Mouse (Mus musculus): ENCODE results near the gene Medag.

Medag gene

DNA sequence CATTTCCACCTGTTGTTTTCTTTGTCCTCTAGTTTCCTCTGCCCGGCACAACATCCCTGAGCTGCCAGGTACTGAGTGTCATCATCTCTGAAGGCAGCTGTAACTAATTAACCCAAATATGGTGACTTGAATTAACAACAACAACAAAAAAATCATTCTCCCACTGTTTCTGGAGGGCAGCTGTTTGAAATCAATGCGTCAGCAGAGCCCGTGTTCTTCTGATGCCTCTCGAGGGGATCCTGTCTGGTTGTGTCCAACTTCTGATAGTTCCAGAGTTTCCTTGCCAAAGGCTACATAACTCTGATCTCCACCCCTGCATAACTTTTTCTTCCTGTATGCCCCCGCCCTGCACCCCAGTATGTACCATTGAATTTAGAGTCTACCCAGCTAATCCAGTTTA lies 28.9 kb upstream of the Medag start:
- DNase-seq (ENCODE audit: extremely low spot score, low spot score), result no peak

DNA sequence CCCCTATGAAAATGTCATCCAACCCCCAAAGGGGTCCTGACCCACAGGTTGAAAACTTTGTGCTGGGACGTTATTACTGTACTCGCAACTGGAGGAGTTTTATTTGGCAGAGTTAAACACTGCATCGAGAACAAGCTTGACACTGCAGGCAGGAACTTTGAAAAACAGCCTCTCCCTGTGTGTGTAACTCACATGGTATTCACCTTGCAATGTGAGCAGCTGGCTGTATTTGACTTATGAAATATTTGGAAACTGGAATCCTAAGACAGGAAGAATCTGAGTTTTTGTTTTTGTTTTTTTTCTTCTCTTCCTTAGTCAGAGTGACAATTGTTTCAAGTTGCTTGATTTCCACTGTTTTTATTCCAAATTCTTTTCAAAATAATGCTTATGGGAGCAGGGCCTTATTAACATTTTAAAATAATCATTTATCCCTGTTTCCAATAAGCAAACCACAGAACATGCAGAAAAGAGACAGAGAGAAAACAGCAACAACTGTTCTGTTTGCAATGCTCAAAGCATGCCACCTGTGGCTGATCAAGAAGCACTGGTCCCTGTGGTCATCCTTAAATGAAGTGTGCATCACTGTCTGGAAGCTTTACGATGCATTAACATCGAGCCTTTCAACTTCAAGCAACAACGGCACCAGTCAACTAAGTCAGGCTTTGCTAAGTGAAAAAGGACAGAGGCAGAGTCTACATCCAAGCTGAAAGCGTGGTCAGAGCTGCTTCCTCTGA lies 26.2 kb upstream of the Medag start:
- no peak for DNase-seq (ENCODE audit: extremely low spot score, low spot score)

DNA sequence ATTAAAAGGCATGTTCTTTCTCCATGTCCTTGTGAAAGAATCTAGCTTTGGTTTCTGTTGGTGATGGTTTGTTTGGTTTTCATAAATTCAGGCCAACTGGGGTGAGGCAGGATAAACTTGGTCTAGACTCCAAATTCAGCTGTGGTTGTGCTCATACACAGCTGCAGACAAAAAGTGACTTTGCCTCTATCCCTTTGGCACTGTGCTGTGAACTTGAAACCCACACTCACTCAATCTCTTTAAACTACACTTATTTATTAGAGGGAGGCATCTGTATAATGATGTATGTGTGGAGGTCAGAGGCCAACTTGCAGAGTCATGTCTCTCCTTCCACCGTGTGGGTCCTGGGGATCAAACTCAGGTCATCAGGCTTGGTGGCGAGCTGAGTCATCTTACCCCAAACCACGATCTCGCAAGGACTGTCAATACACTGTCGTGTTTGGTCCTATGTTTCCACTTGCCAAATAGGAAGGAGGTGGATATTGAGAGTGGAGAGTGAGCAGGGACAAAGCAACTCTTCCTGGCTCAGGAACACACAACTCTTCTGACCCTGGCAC lies 25.2 kb upstream of the Medag start:
- DNase-seq (ENCODE audit: extremely low spot score, low spot score), result no peak

DNA sequence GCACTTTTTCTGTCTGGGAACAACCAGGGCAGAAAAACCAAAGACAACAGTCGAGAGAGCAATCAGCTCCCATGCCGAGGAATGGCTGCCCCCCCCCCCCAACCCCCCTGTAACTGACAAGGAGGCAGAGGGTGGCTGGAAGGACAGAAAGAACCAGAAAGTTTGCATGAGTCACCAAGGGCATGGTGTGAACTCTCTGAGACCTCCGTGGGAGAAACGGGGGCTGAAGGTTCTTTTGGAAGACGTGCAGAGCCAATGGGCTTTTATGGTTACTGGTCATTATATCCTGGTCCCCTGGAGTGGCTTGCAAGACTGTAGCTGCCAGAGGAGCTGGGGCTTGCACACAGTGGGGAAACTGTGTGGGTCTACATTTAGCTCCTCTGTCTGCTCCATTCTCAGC lies 22.6 kb upstream of the Medag start:
- DNase-seq (ENCODE audit: extremely low spot score, low spot score), result no peak

DNA sequence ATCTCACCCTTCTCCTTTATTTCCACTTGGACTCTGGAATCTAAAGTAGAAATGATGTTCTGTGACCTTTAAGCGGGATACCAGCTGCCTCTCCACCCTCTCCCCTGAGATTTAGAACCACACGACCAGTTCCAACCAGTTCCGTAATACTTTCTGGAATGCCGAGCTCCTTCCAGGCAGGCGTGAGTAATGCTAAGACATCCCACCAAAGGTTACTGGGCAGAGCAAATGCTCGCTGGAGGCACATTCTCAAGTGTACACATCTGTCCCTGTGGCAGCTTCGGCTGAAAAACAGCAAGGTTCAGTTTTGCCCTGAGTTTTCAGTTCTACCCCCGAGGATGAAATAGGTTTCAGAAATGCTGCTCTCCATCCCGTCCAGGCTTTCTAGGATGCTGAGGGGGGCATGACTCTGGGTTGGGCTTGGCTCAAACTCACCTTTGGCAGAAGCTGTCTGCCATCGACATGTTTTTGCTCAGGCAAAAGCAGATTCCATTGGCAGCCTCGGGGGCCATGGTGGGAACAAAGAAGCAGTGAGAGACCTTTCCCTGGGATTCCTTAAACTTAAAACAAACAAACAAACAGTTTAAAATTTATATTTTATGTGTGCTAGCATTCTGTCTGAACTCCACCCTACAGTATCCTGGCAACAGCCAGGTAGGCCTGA lies 21.9 kb upstream of the Medag start:
- no peak for DNase-seq (ENCODE audit: extremely low spot score, low spot score)

DNA sequence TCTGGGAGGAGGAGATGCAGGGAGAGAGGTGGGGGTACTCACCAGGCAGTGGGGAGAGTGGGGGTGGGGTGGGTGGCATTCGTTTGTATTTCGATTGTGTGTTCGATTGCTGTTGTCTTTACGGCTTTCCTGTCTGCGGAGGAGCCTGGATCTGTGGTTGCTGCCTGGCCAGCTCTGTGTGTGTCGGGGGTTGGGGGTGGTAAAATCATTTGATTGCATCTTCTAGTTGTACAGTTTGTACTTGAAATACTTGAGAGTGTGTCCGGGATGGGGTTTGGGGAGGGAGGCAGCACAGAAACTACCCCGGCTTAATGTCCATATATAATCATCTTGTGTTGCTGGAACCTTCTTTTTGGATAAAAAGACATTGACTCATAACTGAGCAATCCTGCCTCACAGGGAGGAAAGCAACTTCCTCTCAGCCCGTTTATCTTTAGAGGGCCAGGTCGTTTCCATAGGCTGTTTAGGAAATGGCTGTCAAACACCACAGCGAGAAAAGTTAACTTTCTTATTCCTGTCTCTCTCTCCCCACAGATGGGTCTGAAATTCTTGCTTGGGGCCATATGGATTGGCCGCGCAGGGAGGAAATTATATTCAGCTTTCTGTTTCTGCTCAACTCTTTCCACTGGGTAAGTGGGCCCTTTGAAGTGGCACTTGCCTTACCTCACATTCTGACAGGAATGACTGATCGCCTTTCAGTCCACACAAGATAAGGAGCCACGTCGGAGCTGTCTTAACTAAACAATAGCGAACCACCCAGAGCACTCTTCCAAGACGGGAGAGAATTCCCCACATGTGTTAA lies 19.8 kb upstream of the Medag start:
- DNase-seq (ENCODE audit: extremely low spot score, low spot score), result no peak

DNA sequence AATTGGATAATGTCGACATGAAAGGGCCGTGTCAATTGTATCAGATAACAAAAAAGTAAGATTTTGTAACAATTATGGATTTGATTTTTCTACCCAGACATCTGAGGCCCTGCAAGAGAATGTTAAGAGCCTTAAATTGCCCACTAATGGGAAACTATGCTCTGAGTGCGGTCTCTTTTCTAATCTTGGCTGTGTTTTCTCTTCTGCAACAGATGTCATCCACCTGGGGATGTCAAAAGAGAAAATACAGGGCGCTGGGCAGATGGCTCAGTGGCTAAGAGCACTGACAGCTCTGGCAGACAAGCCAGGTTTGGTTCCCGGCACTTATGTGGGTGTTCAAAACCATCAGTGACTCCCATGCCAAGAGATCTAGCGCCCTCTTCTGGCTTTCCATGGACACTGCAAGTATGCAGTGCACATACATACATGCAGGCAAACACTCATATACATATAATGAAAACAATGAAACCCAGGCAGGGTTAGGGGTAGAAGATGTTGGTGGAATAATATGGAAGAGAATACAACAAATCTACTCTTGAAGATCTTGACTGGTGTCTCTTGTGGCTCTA lies 19.0 kb upstream of the Medag start:
- no peak for DNase-seq (ENCODE audit: extremely low spot score, low spot score)

DNA sequence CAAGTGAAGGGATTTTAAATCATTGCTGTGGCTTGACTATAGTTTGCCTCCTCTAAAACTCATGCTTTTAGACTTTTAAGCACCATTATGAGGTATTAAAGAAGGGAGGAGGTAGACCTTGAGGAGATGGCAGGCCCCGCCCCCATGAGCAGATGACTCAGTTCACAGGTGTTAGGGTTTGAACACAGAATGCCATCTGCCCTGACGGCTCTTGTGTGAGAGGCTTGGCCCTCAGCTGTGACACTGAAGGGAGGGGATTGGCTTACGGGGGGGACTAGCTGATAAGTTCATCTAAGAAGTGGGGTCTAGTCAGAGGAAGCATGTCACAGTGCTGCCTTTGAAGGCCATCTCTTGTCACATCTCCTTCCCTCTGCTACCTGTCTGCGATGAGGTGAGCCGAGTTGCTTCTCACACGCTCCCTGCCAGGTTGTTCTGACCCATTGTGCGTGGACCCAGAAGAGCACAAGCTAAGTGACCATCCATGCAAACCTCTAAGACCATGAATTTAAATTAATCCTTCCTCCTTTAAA lies 10.0 kb upstream of the Medag start:
- no peak for DNase-seq (ENCODE audit: extremely low spot score, low spot score)

DNA sequence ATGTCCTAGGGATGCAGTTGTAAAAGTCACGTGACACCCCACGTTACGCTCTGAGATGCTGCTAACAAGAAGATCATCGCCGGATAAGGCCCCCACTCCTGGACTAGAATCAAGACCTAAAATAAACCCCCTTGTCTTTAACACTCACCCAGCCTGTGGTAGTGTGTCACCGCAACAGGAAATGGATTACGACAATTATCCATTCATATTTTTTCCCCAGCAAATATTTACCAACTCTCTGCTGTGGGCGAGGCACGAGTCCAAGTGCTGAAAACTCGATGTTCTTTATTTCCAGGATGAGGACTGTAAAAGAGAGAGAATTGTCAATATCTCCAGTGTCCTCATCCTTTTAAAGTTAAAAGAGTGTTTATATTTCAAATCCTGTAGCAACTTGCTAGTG lies 9.5 kb upstream of the Medag start:
- no peak for DNase-seq (ENCODE audit: extremely low spot score, low spot score)

DNA sequence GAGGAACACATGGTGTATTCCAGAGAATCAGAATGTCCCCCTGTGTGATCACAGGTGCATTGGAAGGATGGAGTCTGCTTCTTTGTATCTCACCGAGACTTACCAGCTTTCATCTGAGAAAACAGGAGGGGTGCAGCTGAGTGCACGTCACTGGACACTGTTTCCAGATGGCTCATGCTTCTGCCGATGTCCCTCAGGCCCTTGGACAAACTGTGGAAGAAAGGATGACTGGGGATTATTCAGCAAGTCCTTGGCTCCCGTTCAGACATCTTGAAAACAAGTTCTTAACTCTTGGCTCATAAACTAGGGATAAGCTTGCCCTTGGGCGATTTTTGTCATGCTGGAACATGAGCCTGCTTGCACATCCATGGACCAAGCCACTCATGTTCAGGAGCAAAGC lies 8.2 kb upstream of the Medag start:
- DNase-seq (ENCODE audit: extremely low spot score, low spot score), result no peak

DNA sequence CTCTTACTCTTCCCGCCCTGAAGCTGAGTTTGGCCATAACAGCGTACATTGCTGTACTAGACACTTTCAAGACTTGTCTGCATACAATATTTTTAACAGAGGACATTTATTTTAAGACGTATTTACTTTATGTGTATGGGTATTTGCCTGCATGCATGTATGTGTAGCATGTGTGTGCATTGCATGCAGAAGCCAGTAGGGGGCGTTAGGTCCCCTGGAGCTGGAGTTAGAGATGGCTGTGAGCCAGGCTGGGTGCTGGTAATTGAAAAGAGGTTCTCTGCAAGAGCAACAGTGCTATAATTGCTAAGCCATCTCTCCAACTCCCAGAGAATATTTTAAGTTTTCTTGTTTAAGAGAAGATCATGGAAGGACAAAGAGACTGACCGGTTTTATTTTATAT lies 6.8 kb upstream of the Medag start:
- DNase-seq (ENCODE audit: extremely low spot score, low spot score), result no peak

DNA sequence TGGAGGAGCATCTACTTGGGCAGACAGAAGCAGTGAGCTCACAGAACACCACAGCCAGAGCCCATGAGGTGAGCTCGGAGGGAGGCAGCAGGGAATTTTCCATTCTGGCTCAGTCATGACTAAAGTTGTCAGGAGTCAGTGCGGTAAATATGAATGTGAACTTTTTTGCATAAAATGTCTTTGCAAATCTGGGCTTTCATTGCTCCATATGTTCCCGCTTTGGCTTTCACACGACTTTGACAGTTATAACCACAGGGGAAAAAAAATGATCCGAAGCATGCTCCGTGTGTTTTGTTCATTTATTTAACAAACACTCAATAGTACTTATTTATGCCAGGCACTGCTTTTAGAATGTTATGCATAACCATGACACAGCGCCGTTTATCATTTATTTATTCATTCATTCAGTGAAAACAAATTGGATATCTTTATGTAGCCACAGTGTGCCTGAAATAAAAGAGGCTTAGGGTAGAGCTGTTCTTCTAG lies 4.7 kb upstream of the Medag start:
- no peak for DNase-seq (ENCODE audit: extremely low spot score, low spot score)

DNA sequence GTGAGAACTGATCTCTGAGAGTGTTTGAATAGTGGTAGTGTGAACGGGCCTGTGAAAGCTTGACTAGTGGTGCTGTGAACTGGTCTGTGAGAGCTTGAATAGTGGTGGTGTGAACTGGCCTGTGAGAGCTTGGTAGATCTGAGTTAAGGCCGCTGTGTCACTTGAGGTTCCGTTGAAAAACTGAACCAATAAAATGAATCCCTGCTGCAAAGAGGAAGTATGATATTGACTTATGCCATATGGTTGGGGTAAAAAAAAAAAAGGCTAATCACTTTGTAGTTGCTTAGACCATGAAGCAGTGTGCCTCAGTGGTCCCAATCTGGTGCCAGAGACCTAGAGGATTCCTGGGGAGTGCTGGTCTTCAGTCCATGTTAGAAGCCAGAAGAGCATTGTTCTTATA lies 2.0 kb upstream of the Medag start:
- no peak for DNase-seq (ENCODE audit: extremely low spot score, low spot score)

DNA sequence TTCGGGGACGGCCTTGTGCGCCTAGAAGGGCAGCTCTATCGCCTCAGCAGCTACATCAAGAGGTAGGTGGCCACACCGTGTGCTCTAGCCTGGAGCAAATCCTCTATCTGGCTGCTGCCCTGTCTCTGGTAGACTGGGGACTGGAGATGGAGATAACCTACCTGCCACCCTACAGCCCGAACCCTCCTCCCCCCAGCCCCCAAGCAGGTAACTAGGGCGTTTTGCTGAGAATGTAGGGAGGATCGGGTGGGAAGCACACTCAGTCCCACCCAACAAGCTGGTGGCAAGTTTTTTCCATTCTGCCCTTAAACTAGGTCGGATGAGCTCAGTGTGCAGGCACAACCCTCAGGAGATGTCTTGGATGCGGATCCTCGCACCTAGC lies 636 bp downstream of the Medag start:
- no peak for DNase-seq (ENCODE audit: extremely low spot score, low spot score)

DNA sequence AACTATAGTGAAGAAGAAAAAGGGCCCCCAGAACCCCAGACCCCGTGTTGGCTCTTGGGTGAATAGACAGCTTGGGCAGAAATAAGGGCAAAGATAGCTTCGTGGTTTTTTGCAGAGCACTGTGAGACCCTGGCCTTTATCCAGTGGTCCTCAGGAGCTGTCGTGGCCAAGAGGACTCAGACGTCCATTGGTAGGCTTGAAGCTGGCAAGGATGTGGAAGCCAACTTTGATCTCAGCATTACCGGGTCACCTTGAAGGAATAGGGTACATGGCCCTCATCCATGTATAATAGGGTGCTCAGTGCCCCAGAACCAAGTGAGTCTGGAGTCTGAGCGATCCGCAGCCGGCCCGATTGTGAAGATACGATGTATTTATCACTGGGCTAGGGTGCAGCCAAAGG lies 1.1 kb downstream of the Medag start:
- DNase-seq (ENCODE audit: extremely low spot score, low spot score), result no peak

DNA sequence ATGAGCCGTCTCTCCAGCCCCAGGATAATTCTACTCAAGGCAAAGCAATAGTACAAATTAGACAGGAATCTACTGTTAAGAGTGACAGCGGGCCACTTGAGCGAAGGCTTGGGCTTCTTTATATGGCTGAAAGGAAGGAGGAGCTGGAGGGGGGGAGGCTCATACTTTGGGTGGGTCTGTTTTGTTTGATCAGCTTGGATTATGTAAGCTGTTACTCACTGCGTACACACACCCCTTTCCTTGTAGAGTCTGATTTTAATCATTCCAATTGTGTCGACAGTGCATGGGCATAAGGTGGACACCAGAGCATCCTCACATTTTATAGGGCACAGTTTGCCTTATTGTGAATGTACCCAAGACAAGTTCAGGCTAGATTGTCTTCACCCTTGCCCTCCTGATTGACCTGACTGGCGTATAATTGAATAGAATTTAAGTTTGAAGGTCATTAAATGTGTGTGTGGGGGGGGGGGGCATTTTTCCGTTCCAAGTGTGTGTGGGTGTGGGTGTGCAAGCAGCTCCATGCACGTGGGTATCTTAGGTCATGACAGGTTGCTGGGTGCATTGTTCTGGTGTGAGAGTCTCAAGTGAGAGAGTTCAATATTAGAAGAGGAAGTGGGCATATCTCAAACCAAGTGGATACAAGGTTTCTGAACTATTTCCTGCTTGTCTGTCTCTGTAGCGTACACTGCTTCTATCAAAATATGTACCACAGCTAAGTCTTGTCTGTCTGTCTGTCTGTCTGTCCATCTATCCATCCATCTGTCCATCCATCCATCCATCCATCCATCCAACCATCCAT lies 3.0 kb downstream of the Medag start:
- DNase-seq (ENCODE audit: extremely low spot score, low spot score), result no peak

DNA sequence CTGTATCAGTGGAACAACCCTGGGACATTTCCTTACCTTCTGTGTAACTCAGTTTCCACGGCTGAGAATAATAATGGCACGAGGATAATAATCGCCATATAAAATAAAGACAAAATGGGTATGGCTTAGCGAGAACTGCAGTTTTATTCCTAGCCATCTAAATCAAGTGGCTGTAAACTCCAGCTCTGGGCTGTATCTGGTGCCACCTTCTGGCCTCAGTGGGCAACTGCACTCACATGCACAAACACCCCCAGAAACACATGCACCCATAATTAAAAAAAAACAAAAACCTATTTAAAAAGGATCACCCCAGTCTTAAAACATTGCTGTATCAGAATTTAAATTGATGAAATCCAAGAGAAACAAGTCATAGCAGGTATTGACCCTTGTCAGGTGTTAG lies 5.8 kb downstream of the Medag start:
- no peak for DNase-seq (ENCODE audit: extremely low spot score, low spot score)

DNA sequence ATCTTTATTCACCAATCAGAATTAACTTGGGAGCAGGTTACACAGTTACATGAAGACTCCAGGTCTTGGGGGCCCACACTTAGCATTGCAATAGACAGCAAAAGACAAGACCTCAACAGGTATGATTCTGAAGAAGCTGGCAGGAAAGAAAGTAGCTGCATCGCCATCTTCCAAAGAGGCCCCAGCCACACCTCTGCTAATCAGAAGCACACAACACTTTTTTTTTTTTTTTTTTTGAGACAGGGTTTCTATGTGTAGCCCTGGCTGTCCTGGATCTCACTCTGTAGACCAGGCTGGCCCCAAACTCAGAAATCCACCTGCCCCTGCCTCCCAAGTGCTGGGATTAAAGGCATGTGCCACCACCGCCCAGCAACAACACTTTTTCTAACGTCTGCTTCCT lies 15.0 kb downstream of the Medag start:
- DNase-seq (ENCODE audit: extremely low spot score, low spot score), result no peak

DNA sequence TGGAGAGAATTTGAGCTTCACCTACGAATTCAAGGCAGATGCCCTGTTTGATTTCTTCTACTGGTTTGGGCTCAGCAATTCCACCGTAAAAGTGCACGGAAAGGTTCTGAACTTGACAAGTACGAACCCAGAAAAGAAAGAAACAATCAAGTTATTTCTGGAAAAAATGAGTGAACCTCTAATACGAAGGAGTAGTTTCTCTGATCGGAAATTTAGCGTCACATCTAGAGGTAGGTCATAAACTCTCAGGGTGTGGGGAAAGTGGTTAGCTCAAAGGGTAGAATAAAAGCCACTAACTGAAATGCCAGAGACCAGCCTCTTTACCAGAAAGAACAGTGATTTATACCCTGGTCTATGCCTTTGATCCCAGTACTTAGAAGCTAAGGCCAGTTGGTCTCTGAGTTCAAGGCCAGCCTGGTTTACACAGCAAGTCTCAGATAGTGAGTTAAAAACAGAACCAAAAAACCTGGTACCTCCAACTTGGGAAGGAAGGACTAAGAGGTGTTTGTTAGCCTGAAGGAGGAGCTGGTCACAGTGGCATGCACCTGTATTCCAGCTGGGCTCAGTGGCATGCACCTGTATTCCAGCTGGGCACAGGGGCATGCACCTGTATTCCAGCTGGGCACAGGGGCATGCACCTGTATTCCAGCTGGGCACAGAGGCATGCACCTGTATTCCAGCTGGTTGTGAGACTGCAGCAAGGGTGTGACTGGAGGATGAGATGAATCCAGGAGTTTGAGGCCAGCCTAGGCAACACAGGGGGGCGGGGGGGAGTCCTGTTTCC lies 15.9 kb downstream of the Medag start:
- no peak for DNase-seq (ENCODE audit: extremely low spot score, low spot score)

DNA sequence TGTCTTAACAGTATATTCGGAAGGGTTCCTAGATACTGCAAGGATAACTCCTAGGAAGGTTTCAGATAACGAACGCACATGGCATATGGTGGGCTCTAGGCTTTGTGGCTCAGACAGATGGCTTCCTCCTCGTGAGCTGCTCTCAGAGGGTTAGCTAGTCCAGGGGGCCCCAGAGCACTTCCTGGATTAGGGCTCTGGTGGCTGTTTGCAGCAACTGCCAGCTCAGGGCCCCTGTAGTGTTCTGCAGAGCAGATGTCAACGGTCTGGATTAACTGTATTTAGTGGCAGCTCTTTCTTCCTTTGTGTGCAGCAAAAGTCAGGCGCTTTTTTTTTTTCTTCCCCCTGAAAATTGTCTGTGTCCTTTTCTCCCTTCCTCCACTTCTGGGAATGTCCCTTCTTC lies 16.8 kb downstream of the Medag start:
- peak; percentile 56 for DNase-seq (ENCODE audit: extremely low spot score, low spot score)

Data from neural tube, embryonic 10.5 days (tissue).